Comparison of ENCODE assay signal across 9 mouse cellular contexts in the genomic region with DNA sequence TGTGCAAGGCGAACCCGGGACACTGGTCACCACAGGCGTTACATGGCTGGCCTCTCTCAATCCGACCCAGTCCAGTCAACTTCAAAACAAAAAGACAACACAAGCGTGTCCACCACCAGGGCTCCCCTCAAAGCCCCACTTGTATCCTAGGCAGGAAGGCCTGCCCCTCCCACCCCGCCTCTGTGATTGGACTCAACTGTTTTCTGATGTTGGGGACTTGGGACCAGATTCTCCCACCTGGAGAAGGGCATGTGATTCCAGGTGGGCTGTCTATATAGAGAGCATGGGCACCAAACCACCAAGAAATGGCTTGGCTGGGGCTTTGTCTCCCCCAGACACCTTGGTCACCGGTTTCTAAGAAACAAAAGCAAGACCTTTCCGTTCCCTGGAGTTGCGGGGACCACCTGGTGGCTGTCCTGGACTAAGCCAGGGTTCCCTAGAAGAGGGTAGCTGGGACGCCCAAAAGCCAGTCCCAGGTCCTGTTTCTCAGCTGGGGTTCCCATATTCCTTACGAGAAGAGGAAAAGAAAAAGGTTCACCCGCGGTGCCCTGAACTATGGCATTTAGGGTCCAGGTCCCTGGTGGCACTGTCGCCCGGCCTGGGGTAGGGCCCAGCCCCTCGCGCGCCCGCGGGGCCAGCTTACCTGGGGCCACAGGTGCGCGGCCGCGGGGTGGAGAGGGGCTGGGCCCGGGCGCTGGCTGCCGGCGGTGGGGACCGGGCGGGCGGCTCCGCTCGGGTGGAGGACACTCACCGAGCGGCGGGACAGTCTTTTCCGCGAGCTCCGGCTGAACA. TPM values are rescaled to one million over a fixed set of nuclear protein-coding genes. Genes with fewer than 3 reads are reported as not detected.
DNase-seq lines count a peak whose midpoint lies in the region; ATAC-seq and TF ChIP-seq lines count a peak whose summit lies in the region.
"Had no signal": no experiment of that assay in that cellular context is flagged by ENCODE, and none has a peak within 500 bp of the region (broad histone marks: within the 10 kb centered on the region; RNA-seq: fewer than 3 reads in every experiment).

No protein-coding gene starts in this region.

- intact Hi-C loops in heart, adult 2 months (cut with DNase I) = no loop called here

- peak overlapping the region; percentile 33; the same call in 1 of the 2 replicates for H3K27ac ChIP-seq in heart, adult 2 months
- H3K27ac ChIP-seq in heart, embryonic 13.5 days (replicated peaks) = no peak overlapping the region; the same call in 1 of the 2 replicates
- peak overlapping the region; percentile 52 for H3K27ac ChIP-seq in limb, embryonic 14.5 days (replicated peaks; ENCODE audit: low read depth, low read length)
- no peak overlapping the region for H3K27ac ChIP-seq in olfactory bulb, adult 2 months (ENCODE audit: insufficient read depth, low read depth, low read length)

- TF ChIP-seq POLR2A in heart, adult 2 months (IDR thresholded peaks at IDR 0.05; ENCODE audit: insufficient read depth, low read depth, low read length) = no peak
- TF ChIP-seq POLR2A in limb, embryonic 14.5 days (IDR thresholded peaks at IDR 0.05; ENCODE audit: borderline replicate concordance, extremely low read depth, insufficient read depth, insufficient read length) = no peak
- TF ChIP-seq POLR2A in olfactory bulb, adult 2 months (IDR thresholded peaks at IDR 0.05; ENCODE audit: insufficient read depth, low read depth, low read length) = no peak

- H3K27me3 ChIP-seq in heart, adult 2 months (ENCODE audit: control insufficient read depth, insufficient read depth, low read length) = no peaks in the 10 kb centered on the region
- peaks cover 13% of the 10 kb centered on the region for H3K27me3 ChIP-seq in heart, embryonic 13.5 days (replicated peaks)
- H3K27me3 ChIP-seq in limb, embryonic 14.5 days (ENCODE audit: control insufficient read depth, insufficient read depth, low read length) = no peaks in the 10 kb centered on the region

- H3K4me3 ChIP-seq in heart, adult 2 months = peak overlapping the region; percentile 64
- H3K4me3 ChIP-seq in heart, embryonic 13.5 days = peak overlapping the region; percentile 79
- H3K4me3 ChIP-seq in limb, embryonic 14.5 days (replicated peaks; ENCODE audit: low read length) = peak overlapping the region; percentile 83
- peak overlapping the region; percentile 87 for H3K4me3 ChIP-seq in olfactory bulb, adult 2 months (ENCODE audit: insufficient read depth, low read depth, low read length)

- H3K9me3 ChIP-seq in heart, embryonic 13.5 days = no peaks in the 10 kb centered on the region
- no peaks in the 10 kb centered on the region for H3K9me3 ChIP-seq in limb, embryonic 14.5 days (ENCODE audit: control insufficient read depth, low read length)

- H3K4me2 ChIP-seq in heart, embryonic 13.5 days = peak overlapping the region; percentile 99
- peak overlapping the region; percentile 96 for H3K4me2 ChIP-seq in limb, embryonic 14.5 days (replicated peaks; ENCODE audit: low read depth, low read length, severe bottlenecking)

- H3K9ac ChIP-seq in heart, adult 2 months (ENCODE audit: low read depth, low read length) = peak overlapping the region; percentile 54
- H3K9ac ChIP-seq in heart, embryonic 13.5 days = peak overlapping the region; percentile 88
- H3K9ac ChIP-seq in limb, embryonic 14.5 days (ENCODE audit: low read depth, low read length, severe bottlenecking) = peak overlapping the region; percentile 74

- H3K36me3 ChIP-seq in heart, adult 2 months (ENCODE audit: control insufficient read depth, insufficient read depth, low read length) = no peaks in the 10 kb centered on the region
- H3K36me3 ChIP-seq in heart, embryonic 13.5 days = no peaks in the 10 kb centered on the region
- no peaks in the 10 kb centered on the region for H3K36me3 ChIP-seq in limb, embryonic 14.5 days (ENCODE audit: control insufficient read depth, insufficient read depth, low read length)
- H3K36me3 ChIP-seq: G1E had no signal

- 0 out of 2 replicates have a peak, but pooled peaks cover 2% of the 10 kb centered on the region for H3K4me1 ChIP-seq in heart, adult 2 months (ENCODE audit: control insufficient read depth, insufficient read depth, low read length)
- peaks cover 16% of the 10 kb centered on the region for H3K4me1 ChIP-seq in heart, embryonic 13.5 days
- H3K4me1 ChIP-seq in limb, embryonic 14.5 days (ENCODE audit: control insufficient read depth, insufficient read depth, low read length) = peaks cover 16% of the 10 kb centered on the region
- peaks cover 12% of the 10 kb centered on the region for H3K4me1 ChIP-seq in olfactory bulb, adult 2 months (ENCODE audit: control insufficient read depth, insufficient read depth, low read length)

- ATAC-seq in heart, embryonic 13.5 days (ENCODE audit: extremely low read depth, insufficient number of reproducible peaks, low FRiP score, low TSS enrichment) = peak; percentile 26; the same call in 1 of the 2 replicates
- ATAC-seq in limb, embryonic 14.5 days (ENCODE audit: low FRiP score, low read depth) = peak; percentile 54

- 7% methylated on average over 39 of the region's 39 CpGs for WGBS in heart, adult 2 months
- 4% methylated on average over 39 of the region's 39 CpGs for WGBS in heart, embryonic 13.5 days
- WGBS in limb, embryonic 14.5 days = 3% methylated on average over 18 of the region's 39 CpGs
- WGBS in olfactory bulb, adult 2 months = 6% methylated on average over 39 of the region's 39 CpGs

- H3K79me2 ChIP-seq in heart, adult 2 months (replicated peaks; ENCODE audit: control insufficient read depth, insufficient read depth, low read length) = no peaks in the 10 kb centered on the region

- 0 out of 2 replicates have a peak, but pooled peaks have one; percentile 2 for TF ChIP-seq CTCF in heart, adult 2 months (IDR thresholded peaks at IDR 0.05)
- no peak for TF ChIP-seq CTCF in olfactory bulb, adult 2 months (IDR thresholded peaks at IDR 0.05; ENCODE audit: insufficient read depth, low read depth, low read length)

- DNase-seq in heart, adult 2 months = peak in 1 of 2 experiments; percentile 31
- DNase-seq in heart, adult 8-10 months (ENCODE audit: low spot score) = no peak
- DNase-seq in R1 (ENCODE audit: low read depth, low spot score) = peak; percentile 26
- no peak for DNase-seq in limb, embryonic 14.5 days (ENCODE audit: low spot score)
- DNase-seq in cerebellum, adult 9-10 months = no peak
- no peak for DNase-seq in ovary, postnatal 36 days (ENCODE audit: low spot score)

- TF ChIP-seq EP300 in heart, adult 2 months (IDR thresholded peaks at IDR 0.05; ENCODE audit: insufficient read depth, low read depth, low read length) = no peak

RNA-seq across cellular contexts. Expression of a gene that starts 0.4 kb away (rescaled TPM):
- total RNA-seq in heart, adult 2 months (2021) = 1 to 10 TPM; 4.9 to 6.1 TPM
- 2.3 and 4.1 TPM in 2 replicates for polyA plus RNA-seq in heart, adult 2 months (2012; rRNA removed)
- 1 to 10 TPM; 4.2 to 5.7 (median 5.1) TPM for total RNA-seq in heart, adult 8-10 months (2022)
- polyA plus RNA-seq in heart, embryonic 13.5 days (2015; fragmentation: Nextera tagmentation; extraction: Ambion mirVana) = 5.2 and 5.4 TPM in 2 replicates
- polyA plus RNA-seq in limb, embryonic 14.5 days (2012; rRNA removed) = 5.5 and 6.4 TPM in 2 replicates
- polyA plus RNA-seq in limb, embryonic 14.5 days (2014; fragmentation: Nextera tagmentation; extraction: Ambion mirVana) = 8.0 and 8.4 TPM in 2 replicates
- polyA plus RNA-seq in olfactory bulb, adult 2 months (2012; ENCODE audit: insufficient read depth, insufficient read length, low replicate concordance, missing spikeins) = 72.0 TPM in 1 of 2 replicates, not detected in the other
- polyA plus RNA-seq: G1E had no signal

Comparison
In these comparisons a context has a peak if more than half of its experiments do, and no peak if none do; other contexts are left out.
1. H3K27ac ChIP-seq: peak in heart, adult 2 months (single experiment) and limb, embryonic 14.5 days (single experiment); none in heart, embryonic 13.5 days (single experiment) and olfactory bulb, adult 2 months (single experiment).
2. Peak in every context shown above with its lines, with median percentiles within 50 percentile points of each other: H3K4me3 ChIP-seq and H3K9ac ChIP-seq.